Mouse (Mus musculus) lung, adult 2 months (tissue): ENCODE data around the gene Elovl7.

Experiments
- CTCF ChIP-seq: fragments of 200-500 bp; IDR thresholded peaks from 2 replicates; pipeline ENCODE4 v1.5.1; 2011; ENCODE audit warnings: mild to moderate bottlenecking, low read length, control low read depth; ENCODE audit not compliant: insufficient read depth
- POLR2A ChIP-seq: fragments of 200-500 bp; IDR thresholded peaks from 2 replicates; pipeline ENCODE4 v1.6.1; 2011; ENCODE audit warnings: low read depth, mild to moderate bottlenecking, control low read depth, low read length, borderline replicate concordance; ENCODE audit errors: extremely low read depth

DNA sequence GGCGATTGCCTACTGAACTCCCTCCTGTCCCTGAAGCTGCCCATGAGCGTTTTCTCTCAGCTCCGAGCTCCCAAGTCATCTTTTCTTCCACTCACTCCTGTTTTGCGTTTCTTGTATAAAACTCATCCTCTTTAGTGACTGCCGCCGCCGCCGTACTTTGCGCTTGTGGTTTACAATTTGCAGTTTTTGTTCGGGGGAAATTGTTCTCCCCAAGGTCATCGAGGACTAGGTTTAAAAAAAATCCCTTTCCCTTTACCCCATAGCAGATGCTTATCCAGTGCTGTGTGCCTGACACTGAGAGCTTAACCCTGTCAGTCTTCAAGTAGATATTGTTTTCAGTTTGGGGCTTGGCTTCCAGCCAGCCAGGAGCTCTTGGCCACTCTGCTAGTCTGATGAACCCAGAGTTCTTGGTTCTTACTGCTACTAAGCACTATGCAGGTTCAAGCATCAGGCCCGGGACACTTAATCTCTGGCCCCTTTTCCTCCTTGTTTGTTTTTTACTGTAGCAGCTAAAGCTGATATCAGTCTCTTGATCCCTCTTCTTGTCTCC, 1.1 kb downstream of the Elovl7 start:
- no peak for TF ChIP-seq CTCF
- TF ChIP-seq POLR2A, result no peak
